Mouse (Mus musculus) heart, postnatal 10 days (tissue): ENCODE results near the gene Rprml. TPM values are rescaled to one million over a fixed set of nuclear protein-coding genes. Genes with fewer than 3 reads are reported as not detected.
"Not testable (repeated sequence)": the region's sequence is repeated elsewhere in the genome, so short reads cannot be mapped to it uniquely, and the experiment has no call there.

Source experiments
- DNase-seq, 2 experiments: peaks; one replicate each; pipeline ENCODE4 v3.0.0; 2021
- intact Hi-C: fragments of 180-260 bp; cut with DNase I; formaldehyde crosslinking; loops from one replicate; pipeline ENCODE4 v1.15.1; 2025
- total RNA-seq, 2 experiments: library from RNA; stranded (reverse); gene quantifications; 2 replicates each; pipeline ENCODE4 v1.2.3; 2021

Gene Rprml
- total RNA-seq, 2 experiments from 2014 or later = not detected

DNA sequence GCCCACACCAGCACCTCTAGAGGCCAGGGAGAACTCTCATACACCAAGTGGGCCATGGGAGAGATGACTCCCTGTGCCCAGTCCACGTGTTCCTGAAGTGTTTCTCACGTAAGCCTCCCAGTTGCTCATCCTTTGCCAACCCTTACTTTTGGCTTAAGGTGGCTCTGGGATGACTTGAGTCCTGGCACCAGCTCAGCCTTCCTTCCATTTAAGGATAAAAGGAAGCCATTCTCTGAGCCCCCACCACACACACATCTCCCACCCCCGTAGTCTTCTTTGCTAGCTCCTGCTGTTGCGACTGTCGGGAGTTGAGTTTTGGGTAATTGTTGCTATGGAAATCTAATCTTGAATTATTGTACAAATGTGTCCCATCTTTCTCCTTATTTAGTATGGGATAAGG, 13.2 kb downstream of the Rprml start:
- intact Hi-C loops = no loop called here

DNA sequence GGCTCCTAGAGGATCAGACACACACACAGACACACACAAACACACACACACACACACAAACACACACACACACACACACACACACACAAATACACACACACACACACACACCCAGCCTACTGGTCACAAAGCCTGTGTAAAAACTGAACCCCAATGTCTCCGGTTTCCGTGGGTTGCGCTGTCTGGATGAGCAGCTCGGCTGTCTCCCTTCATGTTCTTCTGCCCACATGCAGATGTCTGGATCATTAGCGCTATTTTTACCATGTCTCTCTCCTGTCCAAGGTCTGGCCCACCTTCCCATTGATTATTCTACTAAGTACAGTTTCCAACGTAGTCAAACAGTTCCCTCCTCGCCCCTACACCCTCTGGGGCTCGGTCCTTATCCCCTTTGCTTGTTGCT, 13.7 kb downstream of the Rprml start:
- intact Hi-C loops = no loop called here
- DNase-seq = no peak

More for the DNA sequence above, 13.2 kb downstream of the Rprml start:
- DNase-seq = no peak

DNA sequence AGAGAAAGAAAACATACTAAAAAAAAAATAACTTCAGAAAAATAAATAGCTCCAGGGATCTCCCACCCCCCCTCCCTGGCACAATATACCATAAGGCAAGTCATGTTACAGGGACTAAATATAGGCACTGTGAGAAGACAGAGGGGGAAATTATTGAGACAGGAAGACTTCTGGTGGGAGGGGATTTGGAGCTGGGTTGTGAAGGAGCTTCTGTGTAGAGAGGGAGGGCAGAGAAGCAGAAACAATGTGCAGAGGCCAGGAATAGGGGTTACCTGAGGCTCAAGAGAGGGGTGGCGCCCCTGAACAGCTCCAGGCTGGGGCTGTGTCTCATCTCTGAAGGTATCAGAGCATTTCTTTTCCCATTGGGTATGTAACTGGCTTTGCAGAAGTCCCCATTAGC, 16.3 kb downstream of the Rprml start:
- no peak for DNase-seq
- intact Hi-C loops = no loop called here

DNA sequence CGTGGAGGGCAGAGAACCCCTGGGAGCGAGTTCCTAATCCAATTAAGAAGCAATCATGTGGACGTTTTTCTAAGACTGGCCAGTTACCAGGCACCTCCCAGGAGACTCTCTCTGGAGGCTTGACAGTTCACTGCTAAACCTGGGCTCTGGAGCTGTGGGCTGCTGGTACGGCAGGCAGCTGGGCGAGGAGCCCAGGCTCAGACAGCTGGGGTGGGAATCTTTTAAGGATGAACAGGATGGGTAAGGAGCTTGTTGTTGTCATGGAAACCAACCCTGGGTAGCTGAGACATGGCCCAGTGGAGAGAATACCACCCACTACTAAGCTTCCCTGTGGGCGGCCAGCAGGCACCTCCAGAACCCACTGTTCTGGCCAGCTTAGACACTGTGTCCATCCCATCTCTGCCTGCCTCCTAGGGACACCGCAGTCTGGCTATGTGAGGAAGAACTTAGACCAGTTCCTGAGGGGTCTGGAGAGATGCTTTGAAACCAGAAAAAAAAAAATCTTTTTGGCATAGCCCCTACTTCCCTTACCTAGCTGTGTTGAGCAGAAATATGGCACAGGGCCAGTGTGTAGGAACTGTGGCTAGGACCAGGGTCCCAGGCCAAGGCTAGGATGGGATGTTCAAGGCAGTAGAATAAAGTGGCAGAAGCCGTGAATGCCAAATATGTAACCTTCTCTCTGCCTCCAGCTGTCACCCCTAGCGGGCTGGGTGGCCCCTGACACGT, 17.0 kb downstream of the Rprml start:
- intact Hi-C loops = no loop called here
- peak in 1 of 2 experiments; percentile 18 for DNase-seq

DNA sequence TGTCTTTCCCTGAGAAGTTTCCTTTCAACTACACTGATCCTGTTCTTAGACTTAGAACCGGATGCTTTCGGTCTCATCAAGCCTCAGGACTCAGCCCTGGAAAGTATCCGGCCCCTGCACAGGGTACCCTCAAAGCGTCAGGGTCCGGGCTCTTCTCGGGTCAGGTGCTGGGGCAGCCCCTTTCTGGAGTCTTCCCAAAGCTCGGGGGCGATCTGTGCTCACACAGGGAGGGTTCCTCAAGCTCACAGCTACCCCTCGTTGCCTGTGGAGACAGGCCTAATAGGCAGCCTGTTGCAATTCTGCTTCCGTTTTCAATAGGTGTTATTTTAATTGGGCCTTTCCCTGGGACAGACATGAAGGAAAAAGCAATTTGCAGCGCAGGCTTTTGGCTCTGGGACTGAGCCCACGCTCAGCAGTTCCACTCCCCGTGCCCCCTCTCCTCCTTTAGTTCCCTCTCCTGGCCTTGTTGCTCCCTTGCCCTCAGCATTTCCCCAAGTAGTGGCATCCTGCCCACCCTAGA, 17.6 kb downstream of the Rprml start:
- no peak for DNase-seq
- intact Hi-C loops = no loop called here

DNA sequence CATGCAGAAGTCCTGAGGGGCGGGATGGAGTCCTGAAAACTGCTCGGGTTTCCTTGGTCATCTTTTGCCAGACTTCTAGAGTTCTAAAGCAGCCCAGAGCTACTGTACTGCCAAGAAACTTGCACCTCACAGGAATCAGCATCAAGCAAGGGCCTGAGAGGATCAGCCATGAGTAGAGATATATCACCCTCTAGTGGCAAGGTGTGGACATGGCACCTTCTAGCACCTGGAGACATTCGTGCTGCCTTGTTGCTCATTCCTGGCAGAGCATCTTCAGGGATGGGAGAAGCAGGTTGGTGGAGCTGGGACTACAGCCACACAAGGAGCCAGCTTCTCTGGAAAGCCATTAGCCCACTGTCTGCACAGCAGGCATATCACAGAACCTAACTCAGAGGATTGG, 26.2 kb downstream of the Rprml start:
- DNase-seq = peak; percentile 43 to 59
- intact Hi-C loops = loop anchor here (1.0 kb wide), 2 partner anchors 36 to 83 kb away; no protein-coding TSS in a partner anchor

DNA sequence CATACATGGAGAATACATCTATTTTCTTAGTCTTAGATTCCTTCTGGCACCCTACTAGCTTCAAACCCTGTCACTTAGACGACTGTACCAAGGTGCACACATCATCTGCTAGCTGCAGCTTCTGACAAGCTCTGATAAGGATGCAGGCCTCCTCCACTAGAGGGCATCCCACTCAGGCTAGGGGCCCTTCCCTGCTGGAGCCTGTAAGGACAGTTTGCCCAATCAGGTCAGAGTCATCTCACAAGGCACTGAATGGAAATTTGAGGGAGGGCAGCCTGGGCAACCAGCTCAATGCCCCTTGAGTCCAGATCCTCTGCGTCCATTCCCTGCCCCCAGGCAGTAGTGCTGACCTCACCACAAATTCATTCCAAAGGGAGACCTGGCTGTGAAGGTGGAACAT, 27.7 kb downstream of the Rprml start:
- intact Hi-C loops = not testable (repeated sequence)
- peak; percentile 46 to 53 for DNase-seq

DNA sequence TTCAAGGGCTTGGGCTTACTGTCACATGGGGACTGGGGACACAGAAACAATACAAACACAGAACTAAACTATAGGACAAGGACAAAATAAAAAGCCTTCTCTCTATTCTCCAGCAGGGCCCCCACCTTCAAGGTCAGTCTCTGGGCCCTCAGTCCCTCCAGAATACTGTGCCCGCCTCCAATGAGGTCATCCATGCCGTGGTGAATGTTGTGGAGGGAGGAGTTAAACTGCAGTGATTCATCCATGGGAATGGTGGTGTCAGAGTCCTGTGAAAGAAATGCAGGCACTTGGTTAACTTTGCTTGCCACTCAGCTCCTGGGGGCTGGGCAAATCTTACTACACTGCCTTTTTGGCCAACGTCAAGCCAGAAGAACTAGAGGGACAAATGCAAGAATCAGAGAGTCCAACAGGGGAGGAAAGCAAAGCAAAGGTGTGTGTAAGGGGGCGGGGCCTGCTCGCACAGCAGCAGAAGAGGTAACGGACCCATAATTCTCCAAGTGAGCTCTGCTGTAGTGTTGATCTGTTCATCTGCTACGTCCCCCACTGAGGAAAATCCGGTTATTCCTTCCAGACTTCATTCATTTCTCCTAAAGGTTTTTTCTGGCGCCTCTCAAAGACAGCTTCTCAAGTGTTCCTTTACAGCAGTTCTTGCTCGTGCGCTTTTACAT, 34.4 kb downstream of the Rprml start:
- intact Hi-C loops = no loop called here
- DNase-seq = no peak

DNA sequence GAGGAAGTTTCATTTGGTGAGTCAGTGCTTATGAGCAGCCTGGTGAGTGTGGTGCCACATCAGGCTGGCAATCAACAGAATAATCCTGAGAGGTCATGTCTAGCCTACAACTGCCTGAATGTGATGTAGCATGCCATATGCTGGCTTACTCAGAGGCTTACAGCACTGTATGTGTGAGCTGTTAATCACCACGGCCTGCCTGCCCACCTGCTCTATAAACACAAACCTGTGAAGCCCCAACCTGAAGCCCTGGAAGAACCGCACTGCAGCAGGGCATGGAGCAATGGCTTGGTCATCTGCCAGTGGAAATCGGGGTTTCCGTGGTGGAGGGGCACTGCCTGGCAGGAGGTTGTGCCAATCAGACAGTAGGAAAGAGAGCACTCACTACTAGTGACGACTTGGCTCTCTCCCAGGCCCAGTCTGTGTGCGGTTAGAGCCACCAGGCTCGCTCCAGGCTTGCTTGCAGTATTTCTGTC, 35.9 kb downstream of the Rprml start:
- intact Hi-C loops = no loop called here
- no peak for DNase-seq

DNA sequence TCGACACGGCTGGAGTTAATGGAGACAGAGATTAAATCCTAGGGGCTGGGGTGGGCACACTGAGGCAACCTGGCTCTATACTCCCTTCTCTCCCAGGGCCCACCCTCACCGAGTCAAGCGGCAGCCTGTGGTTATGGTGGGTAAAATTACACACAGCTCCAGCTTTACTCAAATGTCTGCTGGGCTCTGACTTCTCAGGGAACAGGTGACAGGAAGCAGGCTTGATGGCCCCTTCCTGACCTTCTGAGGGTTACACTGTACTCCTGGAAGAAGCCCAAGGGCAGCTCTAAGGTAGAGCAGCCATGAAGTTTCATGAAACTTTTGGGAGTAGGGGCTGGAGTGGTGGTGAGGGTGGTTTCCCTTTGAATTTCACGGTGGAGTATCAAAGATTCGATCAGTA, 37.3 kb downstream of the Rprml start:
- DNase-seq = no peak

DNA sequence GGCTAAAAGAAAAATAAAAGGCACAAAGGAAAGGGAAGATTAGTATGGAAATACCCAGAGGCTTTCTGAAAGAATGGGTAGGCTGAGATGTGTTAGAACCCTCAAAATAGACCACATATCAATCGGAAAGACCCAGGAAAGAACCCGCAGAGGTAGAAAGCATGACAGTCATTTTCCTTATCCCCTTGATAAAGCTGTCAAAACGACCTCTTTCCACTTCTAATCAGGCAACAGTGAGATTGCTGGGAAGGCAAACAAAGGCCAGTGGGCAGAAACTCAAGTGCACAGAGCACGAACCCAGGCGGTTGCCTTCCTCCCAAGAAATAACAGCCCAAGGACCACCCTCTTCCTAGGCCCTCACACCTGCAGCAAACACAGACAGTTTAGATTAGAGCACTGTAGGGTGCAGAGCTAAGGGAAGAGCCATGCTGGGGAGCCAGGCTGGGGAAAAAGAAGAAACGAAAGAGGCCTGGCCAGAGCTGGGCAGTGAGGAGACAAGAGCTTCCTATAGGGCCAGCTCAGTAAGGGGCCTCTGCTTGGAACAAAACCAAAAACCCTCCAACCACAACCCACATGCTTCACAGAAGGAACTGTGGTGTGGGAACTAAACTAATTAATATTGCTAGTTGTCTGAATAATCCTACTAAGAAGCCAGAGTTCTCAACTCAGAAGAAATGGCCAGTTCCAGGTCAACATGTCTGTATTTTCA, 39.1 kb downstream of the Rprml start:
- intact Hi-C loops = no loop called here
- no peak for DNase-seq

More for the DNA sequence above, 37.3 kb downstream of the Rprml start:
- intact Hi-C loops = no loop called here

DNA sequence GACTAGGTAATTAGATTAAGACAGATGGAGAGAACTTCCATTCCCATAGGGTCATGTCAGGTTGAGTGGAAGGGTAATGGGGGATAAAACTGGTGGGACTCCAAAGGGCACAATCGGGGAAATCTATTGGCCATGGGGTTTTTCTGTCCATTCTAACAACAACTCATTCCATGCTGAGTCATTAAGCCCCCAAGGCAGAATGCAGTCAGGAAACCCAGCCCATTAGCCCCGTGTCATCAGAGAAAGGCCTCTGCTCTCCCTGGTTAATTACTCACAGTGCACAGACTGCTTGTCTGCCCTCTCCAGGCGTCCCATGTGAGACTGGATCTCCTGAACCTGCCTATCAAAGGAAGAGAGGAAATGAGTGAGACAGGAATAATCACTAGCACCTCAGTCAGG, 39.6 kb downstream of the Rprml start:
- intact Hi-C loops = no loop called here
- DNase-seq = no peak

DNA sequence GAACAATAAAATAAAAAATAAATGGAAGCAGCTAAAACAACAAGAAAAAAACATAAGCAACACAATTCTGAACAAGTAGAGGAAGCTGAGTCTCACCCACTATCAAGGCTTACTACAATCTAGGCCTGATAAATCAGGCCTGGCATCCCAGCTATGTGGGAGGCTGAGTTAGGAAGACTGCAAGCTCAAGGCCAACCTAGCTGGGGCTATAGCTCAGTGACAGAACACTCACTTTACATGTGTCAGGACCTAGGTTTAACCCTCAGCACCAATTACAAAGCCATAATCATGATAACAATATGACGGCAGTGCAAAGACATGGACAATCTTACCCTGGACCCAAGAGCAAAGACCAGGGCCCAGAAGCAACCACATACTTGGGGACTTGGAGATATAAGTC, 41.7 kb downstream of the Rprml start:
- DNase-seq = no peak
- intact Hi-C loops = loop anchor here (10.0 kb wide), 1 partner anchor 336 kb away; no protein-coding TSS in a partner anchor

DNA sequence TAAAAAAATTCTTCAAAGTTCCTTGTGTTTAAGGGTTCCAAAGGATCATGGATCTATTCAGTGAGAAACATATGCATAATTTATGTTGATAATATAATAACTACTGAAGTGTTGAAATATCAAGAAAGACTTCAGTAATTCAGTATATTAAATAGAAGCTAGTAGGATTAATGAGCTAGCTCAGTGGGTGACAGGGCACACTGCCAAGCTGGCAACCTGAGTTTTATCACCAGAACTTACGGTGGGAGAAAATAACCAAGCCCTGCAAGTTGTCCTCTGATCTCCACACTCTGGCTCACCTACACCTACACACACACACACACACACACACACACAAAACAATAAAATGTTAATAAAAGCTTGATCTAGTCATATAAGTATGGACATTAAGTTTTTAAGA, 43.9 kb downstream of the Rprml start:
- intact Hi-C loops = loop anchor here (10.0 kb wide), 1 partner anchor 338 kb away; no protein-coding TSS in a partner anchor
- no peak for DNase-seq

DNA sequence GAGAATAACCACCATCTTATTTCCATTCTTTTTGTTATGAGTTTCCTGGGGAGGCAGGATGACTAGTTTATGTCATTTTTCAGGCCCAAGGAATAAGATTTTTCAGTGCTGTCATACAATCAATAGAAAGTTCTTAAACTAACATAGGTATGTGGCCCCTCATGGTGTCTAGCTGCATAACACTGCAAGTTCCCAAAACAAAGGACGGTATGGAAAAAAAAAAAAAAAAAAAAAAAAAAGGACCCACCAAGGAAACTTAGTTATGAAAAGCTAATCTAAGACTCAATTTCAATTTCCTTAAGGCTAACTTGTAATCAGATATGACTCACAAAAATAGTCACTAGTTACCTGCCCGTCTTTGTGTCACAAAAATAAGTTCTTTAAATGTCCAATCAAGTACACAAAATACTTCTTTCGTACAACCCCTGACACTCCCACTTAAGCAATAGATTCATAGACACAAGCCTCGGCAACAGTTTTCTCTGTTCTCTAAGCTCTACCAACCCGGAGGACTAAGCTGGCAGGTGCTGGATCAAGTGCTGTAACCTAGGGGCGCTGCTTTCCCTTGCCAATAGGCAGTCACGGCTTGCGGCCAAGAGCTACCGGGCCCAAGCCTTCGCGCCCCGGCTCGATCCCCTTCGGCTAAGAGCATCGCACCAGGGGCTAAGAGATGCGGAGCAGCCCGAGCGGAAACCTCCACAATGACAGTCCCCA, 47.6 kb downstream of the Rprml start:
- DNase-seq = no peak
- intact Hi-C loops = loop anchor here (10.0 kb wide), 1 partner anchor 342 kb away; no protein-coding TSS in a partner anchor

DNA sequence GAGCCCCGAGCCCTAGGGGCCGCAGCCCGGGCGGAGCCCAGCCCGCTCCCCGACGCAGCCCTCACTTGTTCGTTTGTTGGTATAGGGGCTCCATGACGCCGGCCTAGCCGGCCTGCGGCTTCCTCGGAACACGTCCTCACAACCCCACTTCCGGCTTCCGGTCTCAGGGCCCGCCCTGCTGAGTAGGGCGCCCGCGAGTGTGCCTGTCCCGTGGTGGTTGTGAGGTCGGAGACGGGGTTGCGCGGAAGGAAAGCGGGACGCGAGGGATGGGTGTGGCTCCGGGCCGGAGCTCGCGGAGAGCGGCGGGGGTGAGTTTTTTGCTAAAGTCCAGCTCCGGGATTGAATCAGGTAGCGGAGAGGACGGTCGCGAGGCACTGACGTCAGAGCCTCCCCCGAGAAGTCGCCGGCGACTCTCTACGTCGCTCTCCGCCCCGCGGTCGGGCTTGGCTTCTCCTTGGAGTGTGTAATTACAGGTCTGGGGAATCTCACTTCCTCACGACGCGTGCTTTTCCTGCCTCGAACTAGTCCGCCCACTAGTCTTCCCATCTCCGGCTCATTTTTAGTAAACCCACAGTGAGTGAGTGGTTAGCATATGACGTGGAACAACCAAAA, 48.3 kb downstream of the Rprml start, which contains the start of gene Gosr2:
TSS of gene Gosr2 (minus strand) at position 334 of the 612 bp plus-strand sequence.
- intact Hi-C loops = loop anchor here (10.0 kb wide), 1 partner anchor 343 kb away; no protein-coding TSS in a partner anchor
- DNase-seq = peak; percentile 95

DNA sequence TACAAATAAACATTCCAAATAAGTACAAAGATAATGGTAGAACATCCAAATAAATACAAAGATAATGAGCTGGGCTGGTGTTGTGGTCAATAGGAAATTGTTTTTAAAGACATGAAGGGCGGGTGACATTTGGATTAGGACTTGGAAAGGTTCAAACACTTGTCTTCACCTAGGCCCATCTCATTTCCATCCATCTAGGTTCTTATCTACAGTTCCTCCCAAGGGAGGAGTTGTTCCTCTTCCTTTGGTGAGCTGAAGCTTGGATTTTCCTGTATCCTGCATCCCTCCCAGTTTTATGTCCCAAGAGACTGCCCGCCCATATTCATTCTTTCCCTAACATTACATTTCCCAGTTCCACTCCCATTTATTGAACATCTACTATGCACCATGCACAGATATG, 48.9 kb downstream of the Rprml start:
- intact Hi-C loops = loop anchor here (10.0 kb wide), 1 partner anchor 343 kb away; no protein-coding TSS in a partner anchor
- DNase-seq = peak; percentile 30 to 34
